Mouse (Mus musculus) monocyte, adult 5-6 weeks (primary cell): ENCODE measurements around the gene Hmx2. TPM values are rescaled to one million over a fixed set of nuclear protein-coding genes. Genes with fewer than 3 reads are reported as not detected.

Source experiments
- total RNA-seq: library from RNA; stranded (forward); fragments of 200-1000, 200-491, 200-594 nt; gene quantifications from 3 replicates; pipeline ENCODE4 v1.2.3, GENCODE M21; 2017

Hmx2 gene
- total RNA-seq, 1 experiment from 2014 or later = not detected

Other genes with a start within 250 kb of the Hmx2 start
- gene Cuzd1, start 226.5 kb upstream of the Hmx2 start, total RNA-seq = not detected in 3 replicates
- gene Fam24b, start 219.3 kb upstream of the Hmx2 start, total RNA-seq = not detected in 3 replicates
- not detected in 3 replicates for gene Fam24a, start 214.9 kb upstream of the Hmx2 start, total RNA-seq
- gene 2310057M21Rik, start 186.0 kb upstream of the Hmx2 start, total RNA-seq = 2.8 to 6.2 TPM (median 3.2 TPM) in 3 replicates
- gene Pstk, start 177.6 kb upstream of the Hmx2 start, total RNA-seq = 18.9 to 36.5 TPM (median 23.7 TPM) in 3 replicates
- 28.0 to 29.4 TPM (median 29.1 TPM) in 3 replicates for gene Ikzf5, start 138.3 kb upstream of the Hmx2 start, total RNA-seq
- gene Acadsb, start 138.2 kb upstream of the Hmx2 start, total RNA-seq = 29.1 to 49.0 TPM (median 36.2 TPM) in 3 replicates
- gene Hmx3, start 5.9 kb upstream of the Hmx2 start, total RNA-seq = not detected in 3 replicates
- 54.8 to 73.5 TPM (median 65.2 TPM) in 3 replicates for gene Bub3, start 11.4 kb downstream of the Hmx2 start, total RNA-seq